Mouse (Mus musculus): ENCODE measurements around the gene Thra.

Thra gene

DNA sequence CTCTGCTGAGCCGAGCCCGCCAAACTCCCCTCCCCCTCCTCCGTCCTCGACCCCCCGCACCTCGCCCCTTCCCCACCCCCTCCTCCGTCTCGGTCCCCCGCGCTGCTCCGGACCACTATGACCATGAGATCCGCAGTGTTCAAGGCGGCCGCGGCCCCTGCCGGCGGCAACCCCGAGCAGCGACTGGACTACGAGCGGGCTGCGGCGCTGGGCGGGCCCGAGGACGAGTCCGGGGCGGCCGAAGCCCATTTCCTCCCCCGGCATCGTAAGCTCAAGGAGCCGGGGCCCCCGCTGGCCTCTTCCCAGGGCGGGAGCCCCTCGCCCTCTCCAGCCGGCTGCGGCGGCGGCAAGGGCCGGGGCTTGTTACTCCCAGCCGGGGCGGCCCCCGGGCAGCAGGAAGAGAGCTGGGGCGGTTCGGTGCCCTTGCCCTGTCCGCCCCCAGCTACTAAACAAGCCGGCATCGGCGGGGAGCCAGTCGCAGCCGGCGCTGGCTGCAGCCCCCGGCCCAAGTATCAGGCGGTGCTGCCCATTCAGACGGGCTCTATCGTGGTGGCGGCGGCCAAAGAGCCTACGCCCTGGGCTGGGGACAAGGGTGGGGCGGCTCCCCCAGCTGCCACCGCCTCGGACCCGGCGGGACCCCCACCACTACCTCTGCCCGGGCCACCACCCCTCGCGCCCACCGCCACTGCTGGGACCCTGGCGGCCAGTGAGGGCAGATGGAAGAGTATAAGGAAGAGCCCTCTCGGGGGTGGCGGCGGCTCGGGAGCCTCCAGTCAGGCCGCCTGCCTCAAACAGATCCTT lies 55.5 kb downstream of the Thra start:
- peak; percentile 73 for DNase-seq (ENCODE audit: low spot score)

DNA sequence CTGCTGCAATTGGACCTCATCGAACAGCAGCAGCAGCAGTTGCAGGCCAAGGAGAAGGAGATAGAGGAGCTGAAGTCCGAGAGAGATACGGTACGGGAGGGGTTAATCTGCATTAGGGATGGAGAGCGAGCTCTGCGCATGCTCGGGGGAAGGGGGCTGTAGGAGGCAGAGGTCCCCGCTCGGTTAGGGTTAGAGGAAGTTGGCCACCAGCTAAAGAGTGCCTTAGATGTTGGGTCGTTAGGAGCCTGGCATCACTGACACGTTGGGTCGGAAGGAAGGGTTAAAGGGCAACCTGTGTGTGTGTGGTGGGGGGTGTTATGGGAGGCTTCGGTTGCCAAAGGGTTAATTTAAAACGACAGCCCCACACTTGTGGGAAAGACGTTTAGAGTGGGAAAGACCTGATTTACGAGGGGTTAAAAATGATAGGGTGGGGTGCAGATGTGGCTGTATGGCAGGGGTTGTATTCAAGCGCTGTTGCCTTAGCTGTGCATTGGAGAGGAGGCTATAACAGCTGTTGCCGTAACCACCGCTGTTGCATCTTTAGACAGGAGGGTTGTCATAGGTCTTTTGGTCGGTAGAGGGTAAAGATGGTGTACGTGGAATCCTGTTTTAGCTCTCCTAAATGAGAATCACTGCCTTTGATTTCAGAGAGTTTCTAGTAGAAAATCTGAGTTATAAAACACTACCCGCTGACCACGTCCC lies 56.2 kb downstream of the Thra start:
- peak; percentile 69 for DNase-seq (ENCODE audit: low spot score)

DNA sequence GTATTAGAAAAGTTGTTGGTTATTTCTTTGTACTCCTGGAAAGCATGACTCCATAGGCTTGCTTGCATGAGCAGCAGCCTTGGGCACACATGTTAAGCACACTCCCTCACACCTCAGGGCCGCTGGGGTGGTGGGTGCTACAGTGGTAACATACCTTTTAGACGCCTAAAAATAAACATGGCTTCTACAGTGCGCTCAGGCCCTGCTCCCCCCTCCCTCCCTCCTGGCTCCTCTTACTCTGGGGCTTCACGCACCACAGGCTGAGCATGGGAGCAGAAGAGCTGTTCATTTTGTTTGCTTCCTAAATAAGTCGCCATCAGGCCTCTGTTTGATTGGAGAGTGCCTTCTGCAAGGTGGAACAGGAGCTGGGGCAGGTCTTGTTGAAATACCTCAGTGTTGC lies 56.9 kb downstream of the Thra start:
- DNase-seq (ENCODE audit: low spot score), result no peak

DNA sequence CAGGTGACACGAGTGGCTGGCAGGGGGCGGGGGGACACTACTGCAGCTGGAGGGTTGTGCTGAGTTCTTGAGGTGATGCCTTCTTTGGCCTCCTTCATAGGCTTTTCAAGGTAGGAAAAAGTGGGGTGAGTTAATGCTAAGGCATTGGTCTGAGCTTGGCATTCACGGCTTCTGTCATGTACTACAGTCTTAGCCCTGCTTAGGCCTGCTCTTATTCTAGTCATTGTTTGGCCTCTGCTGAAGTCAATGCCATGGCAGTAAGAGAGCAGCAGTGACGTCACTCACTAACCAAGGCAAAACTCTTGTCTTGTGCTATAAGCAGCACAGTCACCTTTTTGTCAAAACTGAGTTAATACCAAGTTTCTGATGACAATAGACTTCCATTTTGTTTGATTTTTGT lies 57.5 kb downstream of the Thra start:
- DNase-seq (ENCODE audit: low spot score), result no peak

DNA sequence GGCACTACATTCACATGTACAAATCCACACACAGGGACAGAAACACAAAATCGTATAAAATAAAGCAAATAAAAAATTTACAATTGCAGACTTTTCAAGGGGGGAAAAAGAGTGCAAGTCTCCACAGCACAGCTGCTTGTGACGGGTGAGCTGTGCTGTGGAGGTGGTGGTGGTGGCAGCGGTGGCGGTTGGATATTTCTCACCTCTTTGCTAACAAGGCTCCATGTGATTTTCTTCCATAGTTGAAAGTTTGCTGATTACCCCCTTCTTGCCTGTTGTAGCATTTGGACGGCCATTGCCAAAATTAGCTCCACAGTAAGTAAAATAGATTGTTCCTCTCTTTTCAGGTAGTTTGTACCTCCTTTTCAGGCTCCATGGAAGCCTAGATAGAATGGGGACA lies 64.2 kb downstream of the Thra start, which contains the start of gene Casc3:
Gene Casc3 (plus strand): TSS at position 301 of the 400 bp plus-strand sequence.
- no peak for DNase-seq (ENCODE audit: low spot score)

DNA sequence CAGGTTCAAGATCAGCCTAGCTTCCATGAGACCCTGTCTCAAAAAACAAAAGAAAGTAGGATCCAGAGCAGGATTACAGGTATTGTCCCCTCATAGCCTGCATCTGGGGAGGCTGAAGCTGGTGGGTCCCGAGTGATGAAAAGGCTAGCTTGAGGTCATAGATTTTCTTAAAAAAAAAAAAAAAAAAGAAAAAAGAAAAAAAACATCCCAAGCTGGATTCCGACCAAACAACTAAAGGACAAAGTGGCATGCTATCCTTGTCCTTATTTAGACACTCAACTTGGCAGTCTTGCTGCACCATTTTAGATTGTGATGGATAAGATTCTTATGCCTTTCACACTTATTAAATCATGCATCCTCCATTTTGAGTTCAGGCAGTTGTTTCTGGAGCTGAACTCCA lies 68.0 kb downstream of the Thra start:
- DNase-seq (ENCODE audit: low spot score), result peak; percentile 31

DNA sequence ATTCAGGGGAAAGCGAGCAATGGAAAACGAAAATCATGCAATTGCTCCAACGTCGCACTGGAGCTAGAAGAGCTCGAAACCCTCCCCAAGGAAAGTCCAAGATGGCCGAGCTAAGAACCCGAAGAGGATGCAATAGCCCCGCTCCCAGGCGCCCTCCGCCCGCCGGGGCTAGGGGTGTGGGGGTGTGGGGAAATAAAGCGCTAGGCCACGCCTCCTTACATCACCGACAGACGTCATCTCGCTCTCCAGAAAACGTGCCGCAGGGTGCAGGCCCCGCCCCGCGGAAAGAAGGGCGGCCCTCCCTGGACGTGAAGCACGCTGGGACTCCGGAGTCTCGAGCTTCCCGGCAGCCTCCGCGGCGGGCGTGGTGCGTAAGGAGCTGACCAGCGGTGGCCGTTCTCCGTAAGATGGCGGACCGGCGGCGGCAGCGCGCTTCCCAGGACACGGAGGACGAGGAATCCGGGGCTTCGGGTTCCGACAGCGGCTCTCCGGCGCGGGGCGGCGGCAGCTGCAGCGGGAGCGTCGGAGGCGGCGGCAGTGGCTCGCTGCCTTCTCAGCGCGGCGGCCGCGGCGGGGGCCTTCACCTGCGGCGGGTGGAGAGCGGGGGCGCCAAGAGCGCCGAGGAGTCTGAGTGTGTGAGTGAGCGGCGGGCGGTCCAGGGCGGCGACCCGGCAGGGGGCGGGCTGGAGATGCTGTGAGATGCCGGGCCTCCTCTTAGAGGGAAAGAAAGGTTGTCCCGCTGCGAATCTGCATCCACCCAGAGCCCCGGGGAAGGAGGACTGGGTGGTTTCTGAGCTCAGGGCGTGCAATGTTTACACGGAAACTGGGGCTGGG lies 69.2 kb downstream of the Thra start:
- peak; percentile 98 for DNase-seq (ENCODE audit: low spot score)

DNA sequence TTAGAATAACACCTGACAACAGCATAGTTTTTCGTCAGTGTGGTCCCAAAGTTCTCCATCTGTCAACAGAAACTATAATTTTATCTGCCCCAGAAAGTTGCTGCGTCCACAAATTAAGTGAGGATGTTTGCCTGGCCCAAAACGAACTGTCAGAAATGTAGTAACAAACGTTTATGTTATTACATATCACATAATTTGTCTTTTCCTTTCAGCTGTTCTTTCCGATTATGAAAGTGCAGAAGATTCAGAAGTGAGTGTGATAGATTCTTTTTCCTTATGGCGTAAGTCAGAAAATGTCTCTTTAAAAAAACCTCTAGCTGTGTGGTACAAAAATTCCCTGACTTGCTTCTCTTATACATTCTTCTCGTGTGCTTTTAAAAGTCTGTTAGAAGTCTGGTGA lies 70.2 kb downstream of the Thra start:
- DNase-seq (ENCODE audit: low spot score), result no peak

DNA sequence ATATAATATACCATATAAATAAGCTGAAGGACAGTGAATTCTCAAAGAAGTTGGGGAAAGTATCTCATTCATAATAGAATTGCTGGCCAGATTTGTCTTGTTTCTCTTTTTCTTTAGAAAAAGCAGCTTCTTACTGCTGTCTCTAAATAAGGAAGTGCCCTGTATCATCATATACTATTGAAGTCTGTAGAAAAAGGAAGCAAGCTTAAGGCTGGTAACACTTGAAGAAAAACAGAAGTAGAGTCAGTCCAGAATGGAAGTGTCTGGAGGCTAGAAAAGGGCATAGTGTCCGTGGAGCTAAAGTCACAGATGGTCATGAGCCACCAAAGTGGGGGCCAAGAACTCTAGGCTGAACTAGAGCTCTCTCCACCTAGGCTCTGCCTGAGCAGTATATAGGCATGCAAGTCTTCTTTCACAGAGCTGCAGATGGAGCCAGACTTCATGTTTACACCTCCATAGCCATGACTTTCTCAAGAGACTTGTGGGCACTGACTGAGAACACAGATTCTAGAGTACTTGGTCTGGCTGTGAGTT lies 76.3 kb downstream of the Thra start:
- no peak for DNase-seq (ENCODE audit: low spot score)

Data from MN1 (cell line).